Mouse (Mus musculus) right cerebral cortex, postnatal 4 days (tissue): ENCODE measurements at regions not wholly inside any gene's neighbourhood (a gene's known extent, or its start where the extent isn't known, plus 50 kb on each side); places are given as distances from the start of the nearest gene placed in this dataset.

ENCODE experiments used
- DNase-seq: peaks from one replicate; pipeline ENCODE4 v3.0.0-alpha.2; 2022

- DNase-seq = no peak
These were observed 194.6 kb upstream of the Irx3 start for GRCm38 (mm10) chr8:91996305-91997022.

GRCm38 (mm10) chr8:91995407-91996144, 193.7 kb upstream of the Irx3 start:
- DNase-seq = no peak

- peak; percentile 20 for DNase-seq
These were observed 189.9 kb upstream of the Irx3 start for GRCm38 (mm10) chr8:91991542-91992452.

GRCm38 (mm10) chr8:91990952-91991351, 189.1 kb upstream of the Irx3 start:
- no peak for DNase-seq

GRCm38 (mm10) chr8:91990048-91990447, 188.2 kb upstream of the Irx3 start:
- DNase-seq = no peak

- DNase-seq = no peak
These were observed 187.2 kb upstream of the Irx3 start for GRCm38 (mm10) chr8:91988866-91989633.

GRCm38 (mm10) chr8:91987854-91988253, 186.0 kb upstream of the Irx3 start:
- DNase-seq = no peak

- DNase-seq = no peak
These were observed 181.3 kb upstream of the Irx3 start for GRCm38 (mm10) chr8:91983171-91983570.

GRCm38 (mm10) chr8:91976900-91977585, 175.2 kb upstream of the Irx3 start:
- no peak for DNase-seq

GRCm38 (mm10) chr8:91975460-91975859, 173.6 kb upstream of the Irx3 start:
- no peak for DNase-seq

GRCm38 (mm10) chr8:91974636-91975035, 172.8 kb upstream of the Irx3 start:
- DNase-seq = no peak

GRCm38 (mm10) chr8:91973951-91974439, 172.1 kb upstream of the Irx3 start:
- DNase-seq = peak; percentile 24

GRCm38 (mm10) chr8:91967407-91967806, 165.5 kb upstream of the Irx3 start:
- DNase-seq = peak; percentile 33

- peak; percentile 16 for DNase-seq
These were observed 165.1 kb upstream of the Irx3 start for GRCm38 (mm10) chr8:91966891-91967370.

GRCm38 (mm10) chr8:91961696-91962095, 159.8 kb upstream of the Irx3 start:
- DNase-seq = no peak

GRCm38 (mm10) chr8:91955170-91955569, 153.3 kb upstream of the Irx3 start:
- DNase-seq = no peak

GRCm38 (mm10) chr8:91952981-91953380, 151.1 kb upstream of the Irx3 start:
- DNase-seq = no peak

GRCm38 (mm10) chr8:91949110-91949509, 147.2 kb upstream of the Irx3 start:
- no peak for DNase-seq

- DNase-seq = no peak
These were observed 146.5 kb upstream of the Irx3 start for GRCm38 (mm10) chr8:91948173-91948940.

- DNase-seq = no peak
These were observed 139.1 kb upstream of the Irx3 start for GRCm38 (mm10) chr8:91941005-91941404.

GRCm38 (mm10) chr8:91937227-91937626, 135.4 kb upstream of the Irx3 start:
- no peak for DNase-seq
